Mouse (Mus musculus) adrenal gland, postnatal 10 days (tissue): ENCODE results near the gene Casc4. TPM values are rescaled to one million over a fixed set of nuclear protein-coding genes. Genes with fewer than 3 reads are reported as not detected.

ENCODE experiments used
- DNase-seq: peaks from one replicate; pipeline ENCODE4 v3.0.0; 2021; ENCODE audit warnings: mixed read lengths
- long read RNA-seq, 2 experiments: library from polyadenylated mRNA; stranded (forward); transcript quantifications; one replicate each; pipeline ENCODE4 v2.0.0; 2021
- total RNA-seq, 2 experiments: library from RNA; stranded (reverse); gene quantifications; 2 replicates each; pipeline ENCODE4 v1.2.3; 2021

Casc4 gene
- total RNA-seq: 10 to 100 TPM; 46.4 to 51.3 TPM
- long read RNA-seq, experiment 1, full-length matches to known transcripts: 3 of 8 reads
- long read RNA-seq, experiment 1, partial matches to known transcripts: 5 of 8 reads
- long read RNA-seq, experiment 1, other reads (novel, unspliced or antisense): 0 of 8 reads
- long read RNA-seq, experiment 2, full-length matches to known transcripts: 8 of 12 reads
- long read RNA-seq, experiment 2, partial matches to known transcripts: 1 of 12 reads
- long read RNA-seq, experiment 2, other reads (novel, unspliced or antisense): 3 of 12 reads

DNA sequence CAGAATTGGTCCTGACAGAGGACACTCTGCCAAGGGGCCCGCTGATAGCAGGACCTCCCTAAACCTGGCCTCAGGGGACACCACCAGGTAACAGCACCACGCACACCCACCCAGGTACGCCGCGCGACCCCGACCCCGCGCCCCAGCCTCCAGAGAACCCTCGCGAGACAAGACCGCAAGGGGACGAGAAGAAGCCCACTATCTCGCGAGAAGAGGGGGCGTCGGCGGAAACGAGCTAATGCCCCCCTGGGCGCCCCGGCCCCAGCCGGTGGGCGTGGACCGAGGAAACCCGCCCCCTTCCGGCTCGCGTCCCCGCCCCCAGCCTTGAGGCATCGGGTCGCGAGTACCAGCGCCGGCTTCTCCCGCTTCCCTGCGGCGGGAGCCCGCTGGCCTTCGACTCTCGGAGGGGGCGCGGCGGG lies at the start of gene Casc4:
Gene Casc4 (plus strand): TSS at position 339 of the 419 bp plus-strand sequence.
- DNase-seq: peak; percentile 95

DNA sequence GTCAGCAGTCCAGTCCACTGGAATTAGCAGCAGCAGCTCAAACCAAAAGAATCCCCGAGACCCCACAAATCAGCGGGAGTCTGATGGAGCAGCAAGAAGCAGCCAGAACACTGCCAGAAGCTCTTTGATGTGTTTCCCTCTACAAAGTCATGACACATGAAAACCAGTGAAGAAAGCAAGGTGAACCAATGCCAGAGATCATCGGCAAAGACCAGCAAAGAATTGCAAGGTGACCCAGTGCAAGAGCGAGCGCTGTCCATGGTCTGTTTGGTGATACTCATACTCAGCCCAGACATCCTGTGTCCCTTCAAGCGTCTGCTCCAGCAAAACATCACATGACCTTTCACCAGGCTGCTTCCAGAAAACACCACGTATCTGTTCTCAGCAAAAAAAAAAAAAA lies 45.0 kb upstream of the Casc4 start:
- DNase-seq: no peak

DNA sequence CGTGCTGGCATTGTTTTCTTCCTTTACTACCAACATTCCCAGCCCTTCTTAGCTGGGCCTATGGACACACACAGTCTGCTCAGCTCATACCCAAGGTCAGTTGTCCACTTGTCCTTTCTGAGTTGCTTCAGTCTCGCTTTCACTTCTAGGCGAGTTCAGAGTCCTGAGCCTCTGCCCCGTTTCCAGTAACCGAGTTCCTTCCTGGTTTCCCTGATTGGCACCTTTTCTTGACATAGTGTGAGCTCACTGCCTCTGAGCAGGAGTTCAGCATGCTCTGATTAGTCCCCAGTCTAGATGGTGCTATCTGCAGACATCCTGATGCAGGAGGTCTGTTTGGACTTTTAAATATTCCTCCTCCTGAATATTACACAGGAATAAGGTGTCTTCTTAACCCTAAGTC lies 42.1 kb upstream of the Casc4 start:
- no peak for DNase-seq

DNA sequence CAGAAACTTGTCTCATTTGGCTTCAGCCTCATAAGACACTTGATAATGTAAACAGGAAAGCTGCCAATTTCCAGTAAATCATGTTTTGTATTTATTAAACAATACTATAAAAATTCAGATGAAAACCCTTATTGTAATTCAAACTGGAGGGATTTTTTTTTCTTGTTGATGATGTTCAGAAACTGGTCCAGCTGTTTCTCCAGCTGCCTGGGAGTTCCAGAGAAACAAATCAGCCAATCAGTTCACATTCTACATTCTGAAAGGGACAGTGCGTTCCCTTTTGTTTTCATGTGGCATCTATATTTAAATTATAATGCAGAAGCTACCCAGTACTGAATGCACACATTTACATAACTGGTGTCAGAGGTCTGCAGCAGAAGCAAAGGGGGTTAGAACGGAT lies 40.6 kb upstream of the Casc4 start:
- no peak for DNase-seq

DNA sequence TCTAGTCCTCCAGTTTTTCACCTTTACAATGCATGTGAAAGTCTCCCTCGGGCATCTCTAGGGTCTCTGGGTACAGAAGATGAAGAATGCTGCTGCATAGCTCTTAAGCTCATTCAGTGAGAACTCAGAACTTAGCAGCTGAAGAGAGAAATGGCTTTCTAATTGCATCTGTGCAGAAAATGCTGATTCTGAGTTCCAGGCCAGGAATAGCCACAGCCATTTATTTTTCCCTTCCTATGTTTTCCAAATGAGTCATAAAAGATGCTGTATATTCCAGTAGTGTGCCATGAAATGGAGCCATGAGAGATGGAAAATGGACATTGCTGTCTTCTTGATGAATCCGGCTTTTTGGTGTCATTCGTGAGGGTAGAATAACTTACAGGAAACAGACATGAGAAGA lies 38.4 kb upstream of the Casc4 start:
- DNase-seq: no peak

DNA sequence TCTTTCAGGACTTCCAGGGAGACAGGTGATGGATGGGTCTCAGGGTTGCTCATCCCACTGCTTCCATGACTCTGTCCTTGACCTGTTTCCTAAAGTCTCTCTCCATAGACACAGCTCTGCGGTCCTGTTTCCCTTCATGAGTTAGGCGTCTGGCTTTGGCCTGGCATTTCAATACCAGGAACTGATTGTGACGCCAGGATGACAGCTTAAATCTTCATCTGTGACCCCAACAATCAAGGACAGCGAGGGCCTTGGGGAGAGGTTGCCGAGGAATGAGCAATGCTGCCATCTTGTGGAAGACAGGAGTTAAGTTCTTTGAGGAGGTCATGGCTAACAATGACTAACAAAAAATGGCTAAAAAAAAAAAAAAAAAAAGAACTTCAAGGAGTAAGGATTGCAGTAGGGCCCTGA lies 34.3 kb upstream of the Casc4 start:
- peak; percentile 67 for DNase-seq

DNA sequence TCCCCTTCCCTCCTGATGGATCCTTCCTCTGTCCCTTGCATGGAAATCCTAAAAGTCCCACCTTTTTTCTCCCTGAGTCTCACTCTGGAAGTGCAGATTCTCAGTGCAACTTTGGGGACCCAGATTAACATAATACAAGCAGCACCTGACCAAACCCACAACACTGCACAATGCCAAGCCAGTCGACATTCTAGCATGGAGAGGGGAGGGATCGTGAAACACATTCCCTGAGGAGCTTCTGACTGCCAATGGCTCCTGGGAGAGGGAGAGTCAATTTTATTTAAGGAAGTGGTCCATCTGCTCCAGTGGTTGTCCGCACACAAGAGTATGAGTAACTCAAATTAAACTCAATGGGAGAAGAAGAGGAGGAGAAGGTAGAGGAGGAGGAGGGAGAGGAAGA lies 31.8 kb upstream of the Casc4 start:
- no peak for DNase-seq

DNA sequence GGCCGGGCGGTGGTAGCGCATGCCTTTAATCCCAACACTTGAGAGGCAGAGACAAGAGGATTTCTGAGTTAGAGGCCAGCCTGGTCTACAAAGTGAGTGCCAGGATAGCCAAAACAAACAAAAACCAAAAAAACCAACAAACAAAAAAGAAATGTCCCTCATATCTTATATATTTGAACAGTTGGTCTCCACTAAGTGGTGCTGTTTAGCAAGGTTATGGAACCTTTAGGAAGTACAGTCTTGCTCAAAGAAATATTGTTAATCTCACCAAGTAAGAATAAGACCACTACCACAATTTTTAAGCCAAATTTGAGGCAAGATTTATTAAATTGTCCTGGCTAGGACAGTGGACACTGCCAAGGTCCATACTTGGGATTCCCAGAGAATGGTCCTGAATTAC lies 25.3 kb upstream of the Casc4 start:
- DNase-seq: no peak

DNA sequence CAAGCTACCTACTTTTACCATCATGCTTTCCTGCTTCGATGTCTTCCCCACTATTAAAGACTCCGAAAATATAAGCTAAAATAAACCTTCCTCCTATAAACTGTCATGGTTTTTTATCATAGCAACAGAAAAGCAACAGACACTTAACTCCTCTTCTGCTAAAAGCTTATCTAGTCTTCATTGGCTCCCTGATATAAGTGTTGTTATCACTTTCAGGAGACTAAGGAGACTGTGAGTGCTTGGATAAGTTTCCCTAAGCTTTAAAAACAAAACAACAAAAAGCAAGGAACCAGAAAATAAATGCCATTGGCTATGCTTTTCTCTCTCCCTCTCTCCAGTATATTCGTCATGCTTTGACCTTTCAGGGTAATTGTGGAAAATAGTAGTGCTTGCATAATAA lies 24.5 kb upstream of the Casc4 start:
- DNase-seq: no peak

DNA sequence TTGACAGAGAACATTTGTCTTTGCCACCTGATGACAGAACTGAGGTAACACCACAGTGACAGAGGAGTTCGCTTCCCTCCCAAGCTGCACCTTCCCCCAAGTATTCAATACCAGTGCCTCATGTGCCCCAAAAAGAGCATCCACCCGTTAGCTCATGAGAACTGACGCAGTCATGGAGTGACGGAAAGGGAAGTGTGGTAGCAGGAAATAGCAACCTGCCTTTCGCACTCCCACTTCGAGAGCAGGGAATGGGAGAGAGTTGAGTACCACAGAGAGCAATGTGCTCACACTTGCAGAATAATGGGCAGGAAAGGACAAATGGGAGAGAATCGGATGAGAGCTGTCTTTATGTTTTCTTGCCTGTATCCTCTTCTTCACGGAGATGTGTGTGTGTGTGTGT lies 20.7 kb upstream of the Casc4 start:
- no peak for DNase-seq

DNA sequence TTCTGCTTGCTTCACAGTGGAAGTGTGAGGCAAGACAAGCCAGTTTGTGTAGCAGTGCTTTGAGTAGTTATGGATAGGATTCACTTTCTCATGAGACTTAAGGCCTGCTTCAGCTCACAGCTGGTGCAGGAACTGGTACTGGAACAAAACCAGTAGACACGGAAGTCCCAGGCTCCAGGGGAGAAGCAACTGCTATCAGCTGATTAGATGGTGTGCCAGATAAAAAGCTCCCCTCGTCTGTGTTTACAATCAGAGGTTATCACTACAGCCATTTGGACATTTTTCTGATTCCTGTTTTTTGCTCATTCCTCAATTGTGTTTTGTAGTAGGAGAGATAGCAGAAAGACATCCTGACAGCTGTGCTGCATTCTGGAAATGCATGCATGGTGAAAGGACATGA lies 14.7 kb upstream of the Casc4 start:
- DNase-seq: no peak

DNA sequence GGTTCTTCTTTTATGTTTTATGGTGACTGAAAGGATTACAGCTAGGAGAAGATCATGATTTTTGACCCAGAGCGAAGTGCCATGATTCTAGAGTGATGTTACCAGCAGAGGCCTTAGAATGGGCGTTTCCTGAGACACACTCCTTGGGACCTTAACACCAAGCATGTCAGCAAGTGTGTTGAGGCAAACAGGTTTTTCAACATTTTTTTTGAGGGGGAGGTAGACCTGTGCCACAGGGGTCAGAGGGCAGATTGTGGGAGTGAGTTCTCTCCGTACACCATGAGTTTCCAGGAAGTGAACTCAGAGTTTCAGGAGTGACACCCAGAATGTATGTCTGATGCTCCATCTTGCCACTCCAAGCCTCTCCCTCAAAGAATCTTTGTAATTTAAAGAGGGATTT lies 12.8 kb upstream of the Casc4 start:
- DNase-seq: no peak

DNA sequence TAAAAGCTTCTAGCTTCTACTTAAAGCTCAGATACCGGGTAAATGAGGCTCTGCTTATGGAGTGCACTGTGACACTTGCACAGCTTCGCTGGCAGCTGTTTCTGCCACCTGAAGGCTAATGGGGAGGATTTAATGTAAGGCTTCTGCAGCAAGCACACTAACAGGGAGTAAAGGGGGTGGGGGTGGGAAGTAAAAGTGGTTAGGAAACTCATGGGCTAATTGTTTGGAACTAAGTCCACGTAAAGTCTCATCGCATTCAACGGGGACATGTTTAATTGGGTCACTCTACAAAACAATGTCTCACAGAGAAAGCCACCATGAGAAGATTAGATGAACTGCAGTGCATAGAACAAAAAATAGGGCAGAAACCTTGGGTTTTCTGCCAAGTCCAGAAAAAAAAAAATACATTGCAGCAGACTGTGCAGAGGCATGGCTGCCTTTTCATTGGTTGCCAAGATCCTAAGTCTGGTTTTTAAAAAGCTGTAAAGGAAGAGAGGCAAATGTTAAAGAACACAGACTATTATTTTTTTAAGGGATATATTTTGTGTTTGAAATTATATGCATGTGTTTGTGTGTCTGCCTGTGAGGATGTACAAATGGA lies 7.3 kb upstream of the Casc4 start:
- DNase-seq: peak; percentile 9

DNA sequence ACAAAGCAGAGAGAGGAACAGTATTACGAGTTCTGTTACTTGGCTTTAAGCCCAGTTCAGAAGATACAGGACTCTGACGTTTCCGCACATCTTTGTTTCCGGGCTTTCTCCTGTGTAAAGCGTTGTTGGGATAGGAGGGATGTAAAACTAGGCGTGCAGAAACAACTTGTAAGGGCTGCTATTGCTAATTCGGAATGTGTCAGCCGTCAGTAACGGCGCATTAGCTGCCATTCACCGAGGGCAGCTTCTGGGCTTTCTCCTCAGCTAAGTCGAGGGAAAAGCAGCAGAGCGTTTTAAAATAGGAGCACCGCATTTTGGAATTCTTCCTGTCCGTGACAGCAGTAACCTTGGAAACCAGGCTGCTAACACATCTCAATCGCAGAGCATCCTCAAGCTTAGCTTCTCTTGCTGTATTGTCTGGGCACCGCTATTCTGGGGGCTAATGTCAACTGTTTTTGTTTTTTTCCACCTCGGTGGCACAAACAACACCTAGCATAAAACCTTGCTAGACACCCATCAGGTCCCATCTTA lies 634 bp upstream of the Casc4 start:
- peak; percentile 24 for DNase-seq

DNA sequence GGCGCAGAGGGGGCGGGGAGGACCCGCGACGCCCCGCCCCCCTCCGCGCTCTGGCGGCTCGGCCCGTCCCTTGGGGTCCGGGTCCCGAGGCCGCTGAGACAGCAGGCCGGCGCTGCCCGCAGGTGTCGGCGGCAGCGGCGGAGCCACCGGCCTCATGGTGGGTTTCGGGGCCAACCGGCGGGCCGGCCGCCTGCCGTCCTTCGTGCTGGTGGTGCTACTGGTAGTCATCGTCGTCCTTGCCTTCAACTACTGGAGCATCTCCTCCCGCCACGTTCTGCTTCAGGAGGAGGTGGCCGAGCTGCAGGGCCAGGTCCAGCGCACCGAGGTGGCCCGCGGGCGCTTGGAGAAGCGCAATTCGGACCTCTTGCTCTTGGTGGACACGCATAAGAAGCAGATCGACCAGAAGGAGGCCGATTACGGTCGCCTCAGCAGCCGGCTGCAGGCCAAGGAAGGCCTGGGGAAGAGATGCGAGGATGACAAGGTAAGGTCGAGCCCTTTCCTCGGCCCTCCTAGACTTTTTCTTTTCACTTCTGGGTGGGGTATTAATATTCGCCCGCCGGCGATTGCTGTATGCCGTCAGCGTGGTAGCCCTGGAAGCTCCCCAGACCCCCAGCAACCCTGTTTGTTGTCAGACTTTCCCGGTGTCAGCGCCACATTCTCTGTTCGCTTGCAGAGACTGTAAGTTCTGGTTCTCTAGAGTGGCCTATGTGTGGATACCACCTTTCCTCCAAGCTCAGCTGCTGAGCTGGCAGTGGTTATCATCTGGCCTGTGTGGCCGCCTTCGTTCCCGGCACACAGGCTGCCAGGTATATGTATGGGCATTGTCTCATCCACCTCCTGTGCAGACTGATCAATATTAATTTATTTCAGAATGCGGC lies 520 bp downstream of the Casc4 start:
- DNase-seq: no peak

DNA sequence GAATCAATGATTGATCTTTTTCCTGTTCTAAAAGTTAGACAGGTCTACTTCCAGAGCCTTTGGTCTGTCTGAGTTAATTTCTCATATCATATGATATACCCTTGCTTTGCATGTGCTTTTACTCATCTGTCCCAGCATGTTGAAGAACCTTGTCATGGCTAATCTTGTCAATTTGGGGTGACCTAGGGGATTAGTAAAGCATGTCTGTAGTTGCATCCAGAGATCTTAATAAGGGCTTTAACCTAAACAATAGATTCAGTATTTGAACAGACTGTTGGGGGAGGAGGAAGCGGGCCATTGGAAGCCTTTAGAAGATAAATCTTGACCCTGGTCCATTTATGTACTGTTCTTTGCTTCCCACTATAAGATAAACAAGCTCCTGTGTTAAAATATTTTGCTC lies 12.7 kb downstream of the Casc4 start:
- no peak for DNase-seq

DNA sequence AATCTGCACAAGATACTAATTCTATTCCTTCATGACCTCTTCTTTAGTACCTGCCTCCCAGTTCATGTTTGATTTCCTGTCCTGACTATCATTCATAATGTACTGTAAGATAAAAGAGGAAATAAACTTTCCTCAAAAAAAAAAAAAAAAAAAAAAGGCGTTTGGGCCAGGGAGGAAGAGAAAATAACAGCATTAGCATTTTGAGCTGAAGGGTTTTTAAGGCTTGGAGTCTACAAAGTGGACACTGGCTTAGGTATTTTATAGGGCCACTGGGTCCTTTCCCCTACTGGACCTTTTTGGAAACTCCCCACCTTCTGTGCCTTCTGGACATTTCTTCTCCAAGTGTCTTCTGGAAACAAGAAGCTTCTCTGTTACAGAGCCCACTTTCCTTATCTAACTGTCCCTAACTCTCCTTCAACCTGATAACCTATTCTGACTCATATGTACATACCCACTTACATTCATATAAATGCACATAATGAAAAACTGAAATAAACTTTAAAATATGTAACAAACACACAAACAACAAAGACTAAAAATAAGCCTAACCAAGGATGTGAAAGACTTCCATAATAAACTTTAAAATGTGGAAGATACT lies 18.8 kb downstream of the Casc4 start:
- DNase-seq: no peak

DNA sequence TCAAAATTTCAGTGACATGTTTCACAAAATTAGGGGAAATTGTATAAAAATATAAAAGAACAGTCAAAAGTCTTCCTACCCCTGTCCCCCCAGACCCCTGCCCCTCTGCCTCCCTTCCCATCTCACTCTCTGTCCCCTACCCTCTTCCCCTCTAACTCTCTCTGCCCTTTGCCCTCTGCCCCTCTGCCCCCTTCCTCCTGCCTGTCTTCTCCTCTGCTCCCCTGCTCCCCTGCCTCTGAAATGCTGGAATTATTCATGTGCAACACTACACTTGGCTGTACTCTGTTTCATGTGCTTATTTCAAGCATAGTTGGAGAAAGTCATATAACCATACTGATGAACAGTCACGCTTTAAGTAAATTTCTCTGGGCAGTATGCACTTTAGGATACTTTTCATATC lies 19.6 kb downstream of the Casc4 start:
- no peak for DNase-seq

DNA sequence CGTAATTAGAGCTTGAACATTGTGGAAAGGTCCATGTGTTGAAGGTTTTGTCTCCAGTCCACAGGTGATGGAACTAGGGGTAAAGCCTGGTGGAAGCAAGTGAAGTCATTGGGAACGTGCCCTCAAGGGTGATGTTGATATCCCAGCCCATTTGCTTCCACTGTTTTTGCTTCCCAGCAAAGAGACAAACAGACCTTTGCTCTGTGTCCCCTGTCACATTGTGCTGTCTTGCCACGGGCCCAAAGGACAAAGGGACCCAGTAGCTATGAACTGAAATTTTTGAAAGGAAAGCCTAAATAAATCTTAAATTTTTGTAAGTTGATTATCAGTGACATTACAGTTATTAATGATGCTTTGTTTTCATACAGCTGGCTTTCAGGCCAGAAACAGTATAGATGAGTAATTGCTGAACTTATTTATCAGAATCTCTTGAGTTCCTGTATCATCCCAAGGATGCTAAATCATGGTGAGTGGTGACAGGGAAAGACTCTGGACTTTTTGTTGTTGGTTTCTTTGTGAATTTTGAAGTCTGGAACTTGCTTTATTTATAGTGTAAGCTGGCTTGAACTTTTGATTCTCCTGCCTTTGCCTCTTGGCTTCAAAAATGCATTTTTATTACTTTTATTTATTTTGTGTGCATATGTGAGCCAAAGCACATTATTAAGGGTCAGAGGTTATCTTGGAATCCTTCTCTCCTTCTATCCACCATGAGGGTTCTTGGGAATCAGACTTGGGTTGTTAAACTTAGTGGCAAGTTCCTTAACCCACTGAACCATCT lies 22.1 kb downstream of the Casc4 start:
- DNase-seq: no peak

DNA sequence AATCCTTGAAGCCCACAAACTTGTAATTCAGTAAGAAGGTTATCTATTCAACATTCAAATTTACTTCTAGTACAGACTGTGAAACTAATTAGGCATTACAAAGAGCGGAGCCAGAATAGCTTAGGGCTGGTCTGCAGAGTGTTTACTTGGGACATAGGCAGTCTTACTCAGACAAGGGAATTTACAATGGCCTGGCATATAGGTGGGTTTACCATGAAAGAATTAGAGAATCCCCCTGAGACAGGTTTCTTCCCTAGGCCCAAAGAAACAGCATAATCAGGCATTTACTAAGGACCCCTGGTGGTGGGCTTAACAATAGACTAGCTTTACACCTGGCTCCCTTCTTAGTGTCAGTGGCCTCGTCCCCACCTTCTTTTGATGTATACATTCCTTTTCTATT lies 28.5 kb downstream of the Casc4 start:
- DNase-seq: no peak

DNA sequence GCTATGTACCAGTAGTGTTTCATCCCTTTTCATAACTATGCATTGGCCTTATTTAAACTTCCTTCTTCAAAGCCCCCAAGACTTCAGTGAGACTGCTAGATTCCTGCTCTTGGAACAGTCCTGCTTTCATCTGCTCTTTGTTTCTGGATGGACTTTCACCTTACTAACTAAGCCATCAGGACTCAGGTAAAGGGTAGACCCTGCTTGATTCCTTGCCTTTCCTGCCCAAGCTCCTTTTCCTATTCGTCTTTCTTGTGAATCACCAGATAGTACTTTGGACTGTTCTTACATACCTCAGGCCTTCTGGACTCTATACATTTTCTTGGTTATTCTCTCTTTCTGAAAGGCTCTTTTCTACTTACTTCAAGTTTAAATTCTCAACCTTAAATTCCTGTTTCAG lies 30.1 kb downstream of the Casc4 start:
- DNase-seq: no peak

DNA sequence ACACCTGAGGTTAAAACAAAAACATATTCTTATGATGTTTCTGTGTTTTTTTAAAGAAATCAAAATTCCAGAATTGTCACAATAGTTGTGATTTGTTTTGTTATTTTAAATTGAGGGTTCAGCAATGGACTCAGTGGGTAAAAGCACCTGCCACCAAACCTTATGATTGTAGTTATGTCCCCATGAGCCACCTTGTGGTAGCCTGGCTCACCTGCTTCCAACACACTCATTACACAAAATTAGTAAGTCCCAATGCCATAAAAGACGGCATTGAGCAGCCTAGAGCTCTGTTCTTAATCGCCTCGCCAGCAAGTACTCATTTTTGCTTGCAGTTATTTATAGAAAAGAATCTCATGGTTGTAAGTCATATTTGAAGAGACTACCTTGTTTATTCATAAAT lies 43.2 kb downstream of the Casc4 start:
- DNase-seq: no peak
